12 mouse cellular contexts compared by ENCODE assay signal in the genomic region with DNA sequence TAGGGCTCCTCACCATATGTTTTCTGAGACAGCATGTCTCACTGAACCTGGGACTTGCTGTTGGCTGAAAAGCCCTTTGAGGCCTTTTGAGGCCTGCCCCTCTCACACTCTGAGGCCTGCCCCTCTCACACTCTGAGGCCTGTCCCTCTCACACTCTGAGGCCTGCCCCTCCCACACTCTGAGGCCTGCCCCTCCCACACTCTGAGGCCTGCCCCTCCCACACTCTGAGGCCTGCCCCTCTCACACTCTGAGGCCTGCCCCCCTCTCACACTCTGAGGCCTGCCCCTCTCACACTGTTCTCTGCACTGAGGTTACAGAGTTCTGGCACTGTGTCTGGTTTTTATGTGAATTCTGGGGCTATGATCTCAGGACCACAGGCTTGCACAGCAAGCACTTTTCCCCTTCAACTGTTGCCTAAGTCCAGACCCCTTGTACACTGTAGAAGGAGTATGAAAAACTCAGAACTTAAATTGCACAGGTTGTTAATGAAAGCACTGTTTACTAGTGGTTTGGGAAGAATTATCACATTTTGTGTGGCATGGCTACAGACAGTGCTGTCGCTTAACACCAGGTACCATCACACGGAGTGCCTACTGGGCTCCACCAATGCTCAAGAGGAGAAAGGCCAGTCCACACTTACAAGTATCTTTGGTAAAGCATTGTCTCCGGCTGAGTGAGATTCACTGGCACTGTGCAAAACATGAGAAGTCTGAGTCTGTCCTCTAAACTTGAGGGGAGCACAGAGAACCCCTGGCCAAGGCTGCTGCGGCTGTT. TPM values are rescaled to one million over a fixed set of nuclear protein-coding genes. Genes with fewer than 3 reads are reported as not detected.
DNase-seq lines count a peak whose midpoint lies in the region; ATAC-seq and TF ChIP-seq lines count a peak whose summit lies in the region.
"Had no signal": no experiment of that assay in that cellular context is flagged by ENCODE, and none has a peak within 500 bp of the region (broad histone marks: within the 10 kb centered on the region; RNA-seq: fewer than 3 reads in every experiment).

No protein-coding gene starts in this region.

- intact Hi-C loops in gastrocnemius, adult 2 months (cut with DNase I): loop anchor here (10.0 kb wide), 1 partner anchor 212 kb away; no protein-coding TSS in a partner anchor

- H3K9me3 ChIP-seq in forebrain, embryonic 10.5 days: no peaks in the 10 kb centered on the region
- H3K9me3 ChIP-seq in forebrain, postnatal 0 days (ENCODE audit: low read length): no peaks in the 10 kb centered on the region
- H3K9me3 ChIP-seq in midbrain, embryonic 10.5 days (replicated peaks): no peaks in the 10 kb centered on the region
- H3K9me3 ChIP-seq in midbrain, embryonic 15.5 days: no peaks in the 10 kb centered on the region
- no peaks in the 10 kb centered on the region for H3K9me3 ChIP-seq in forebrain, embryonic 16.5 days (ENCODE audit: control insufficient read depth, low read length)

- 85% methylated on average over 4 of the region's 4 CpGs for WGBS in forebrain, embryonic 10.5 days
- 81% methylated on average over 4 of the region's 4 CpGs for WGBS in forebrain, postnatal 0 days
- WGBS in midbrain, embryonic 10.5 days: 84% methylated on average over 4 of the region's 4 CpGs
- WGBS in midbrain, embryonic 15.5 days: 85% methylated on average over 4 of the region's 4 CpGs
- WGBS in forebrain, embryonic 16.5 days: 87% methylated on average over 4 of the region's 4 CpGs

- peak overlapping the region; percentile 74 for H3K27ac ChIP-seq in forebrain, embryonic 10.5 days
- no peak overlapping the region for H3K27ac ChIP-seq in forebrain, postnatal 0 days (ENCODE audit: low read depth, low read length)
- H3K27ac ChIP-seq in midbrain, embryonic 10.5 days (replicated peaks): peak overlapping the region; percentile 70
- H3K27ac ChIP-seq in midbrain, embryonic 15.5 days: no peak overlapping the region
- no peak overlapping the region for H3K27ac ChIP-seq in forebrain, embryonic 16.5 days (ENCODE audit: low read length)
- H3K27ac ChIP-seq in gastrocnemius, adult 2 months: no peak overlapping the region
- H3K27ac ChIP-seq: heart, adult 2 months had no signal

- H3K4me3 ChIP-seq in forebrain, embryonic 10.5 days: no peak overlapping the region
- no peak overlapping the region for H3K4me3 ChIP-seq in forebrain, postnatal 0 days (ENCODE audit: low read depth, low read length)
- no peak overlapping the region for H3K4me3 ChIP-seq in midbrain, embryonic 10.5 days
- no peak overlapping the region for H3K4me3 ChIP-seq in midbrain, embryonic 15.5 days
- H3K4me3 ChIP-seq in forebrain, embryonic 16.5 days (replicated peaks; ENCODE audit: low read length): no peak overlapping the region
- H3K4me3 ChIP-seq in gastrocnemius, adult 2 months: no peak overlapping the region
- H3K4me3 ChIP-seq: heart, adult 2 months; myocyte had no signal

- no peak for TF ChIP-seq CTCF in forebrain, postnatal 0 days (IDR thresholded peaks at IDR 0.05; ENCODE audit: low read depth)
- no peak for TF ChIP-seq CTCF in gastrocnemius, adult 2 months (IDR thresholded peaks at IDR 0.05)

- no peaks in the 10 kb centered on the region for H3K27me3 ChIP-seq in forebrain, embryonic 10.5 days (ENCODE audit: poor library complexity, severe bottlenecking)
- no peaks in the 10 kb centered on the region for H3K27me3 ChIP-seq in forebrain, postnatal 0 days (ENCODE audit: insufficient read depth, low read length)
- no peaks in the 10 kb centered on the region for H3K27me3 ChIP-seq in midbrain, embryonic 10.5 days (ENCODE audit: low read depth, poor library complexity, severe bottlenecking)
- no peaks in the 10 kb centered on the region for H3K27me3 ChIP-seq in midbrain, embryonic 15.5 days (replicated peaks)
- H3K27me3 ChIP-seq in forebrain, embryonic 16.5 days (replicated peaks; ENCODE audit: control insufficient read depth, insufficient read depth, low read length): no peaks in the 10 kb centered on the region

- no peak overlapping the region for H3K9ac ChIP-seq in forebrain, postnatal 0 days
- H3K9ac ChIP-seq in midbrain, embryonic 15.5 days: no peak overlapping the region
- H3K9ac ChIP-seq in forebrain, embryonic 16.5 days (replicated peaks; ENCODE audit: low read depth, low read length): no peak overlapping the region

- no peak for ATAC-seq in forebrain, postnatal 0 days
- ATAC-seq in midbrain, embryonic 15.5 days (replicated peaks): no peak
- peak; percentile 43; the same call in 1 of the 2 replicates for ATAC-seq in forebrain, embryonic 16.5 days
- ATAC-seq: activated CD4-positive, CD25-positive, alpha-beta regulatory T cell, adult 4 months had no signal

- H3K4me1 ChIP-seq in forebrain, embryonic 10.5 days: peaks cover 13% of the 10 kb centered on the region
- H3K4me1 ChIP-seq in forebrain, postnatal 0 days (ENCODE audit: insufficient read depth): no peaks in the 10 kb centered on the region
- H3K4me1 ChIP-seq in midbrain, embryonic 10.5 days: peaks cover 11% of the 10 kb centered on the region
- no peaks in the 10 kb centered on the region for H3K4me1 ChIP-seq in midbrain, embryonic 15.5 days
- H3K4me1 ChIP-seq in forebrain, embryonic 16.5 days (replicated peaks; ENCODE audit: control insufficient read depth, insufficient read depth, low read length): peaks cover 3% of the 10 kb centered on the region

- no peak overlapping the region for H3K4me2 ChIP-seq in forebrain, postnatal 0 days (ENCODE audit: low read depth)
- H3K4me2 ChIP-seq in midbrain, embryonic 15.5 days: no peak overlapping the region
- no peak overlapping the region for H3K4me2 ChIP-seq in forebrain, embryonic 16.5 days (ENCODE audit: low read length)

- no peaks in the 10 kb centered on the region for H3K36me3 ChIP-seq in forebrain, embryonic 10.5 days (replicated peaks)
- no peaks in the 10 kb centered on the region for H3K36me3 ChIP-seq in forebrain, postnatal 0 days (ENCODE audit: insufficient read depth)
- no peaks in the 10 kb centered on the region for H3K36me3 ChIP-seq in midbrain, embryonic 10.5 days
- no peaks in the 10 kb centered on the region for H3K36me3 ChIP-seq in midbrain, embryonic 15.5 days (replicated peaks)
- no peaks in the 10 kb centered on the region for H3K36me3 ChIP-seq in forebrain, embryonic 16.5 days (ENCODE audit: control insufficient read depth, insufficient read depth)

- peak; percentile 40 for DNase-seq in forebrain, embryonic 10.5 days (ENCODE audit: extremely low spot score, low spot score)
- DNase-seq in forebrain, postnatal 0 days: no peak
- peak; percentile 41 for DNase-seq in midbrain, embryonic 10.5 days (ENCODE audit: low spot score)
- peak; percentile 68 for DNase-seq in retina, postnatal 1 day
- no peak for DNase-seq in gastrocnemius, adult 2 months
- DNase-seq in cerebellum, postnatal 10 days: no peak
- DNase-seq: cerebellum, postnatal 25 days; heart, adult 2 months had no signal

RNA-seq across cellular contexts. Expression of gene Lca5, which starts 41.4 kb away (rescaled TPM):
- polyA plus RNA-seq in forebrain, embryonic 10.5 days (2016; fragmentation: Nextera tagmentation; extraction: Ambion mirVana): 18.1 and 20.0 TPM in 2 replicates
- 26.2 and 34.1 TPM in 2 replicates for total RNA-seq in forebrain, postnatal 0 days (2014; rRNA removed)
- polyA plus RNA-seq in forebrain, postnatal 0 days (2015; fragmentation: Nextera tagmentation; extraction: Ambion mirVana): 7.0 and 11.5 TPM in 2 replicates
- polyA plus RNA-seq in midbrain, embryonic 10.5 days (2016; fragmentation: Nextera tagmentation; extraction: Ambion mirVana): 19.9 and 20.2 TPM in 2 replicates
- polyA plus RNA-seq in midbrain, embryonic 15.5 days (2015; fragmentation: Nextera tagmentation; extraction: Ambion mirVana): 15.6 and 15.9 TPM in 2 replicates
- polyA plus RNA-seq in forebrain, embryonic 16.5 days (2015; fragmentation: Nextera tagmentation; extraction: Ambion mirVana): 19.3 and 22.5 TPM in 2 replicates
- total RNA-seq in gastrocnemius, adult 2 months (2021): 1 to 10 TPM; 1.4 to 3.0 TPM

Comparison
In these comparisons a context has a peak if more than half of its experiments do, and no peak if none do; other contexts are left out.
1. DNase-seq: peak in forebrain, embryonic 10.5 days (single experiment), midbrain, embryonic 10.5 days (single experiment) and retina, postnatal 1 day (single experiment); none in forebrain, postnatal 0 days (single experiment), gastrocnemius, adult 2 months (single experiment) and cerebellum, postnatal 10 days (0 of 2).
2. H3K27ac ChIP-seq: peak in forebrain, embryonic 10.5 days (single experiment) and midbrain, embryonic 10.5 days (single experiment); none in forebrain, postnatal 0 days (single experiment), midbrain, embryonic 15.5 days (single experiment), forebrain, embryonic 16.5 days (single experiment) and gastrocnemius, adult 2 months (single experiment).